Mouse (Mus musculus): ENCODE data around the gene Il9r. TPM values are rescaled to one million over a fixed set of nuclear protein-coding genes. Genes with fewer than 3 reads are reported as not detected.

Gene Il9r
- polyA plus RNA-seq, 1 experiment from 2014 or later: not detected

Other genes with a start within 250 kb of the Il9r start
- 0.17 TPM in 1 of 2 replicates, not detected in the other for gene 4930524B15Rik, start 234.7 kb downstream of the Il9r start, polyA plus RNA-seq (2015; fragmentation: Nextera tagmentation; extraction: Ambion mirVana)
- 5.9 and 8.4 TPM in 2 replicates for gene Nsg2, start 199.8 kb downstream of the Il9r start, polyA plus RNA-seq (2015; fragmentation: Nextera tagmentation; extraction: Ambion mirVana)
- 56.6 and 61.1 TPM in 2 replicates for gene Snrnp25, start 5.1 kb upstream of the Il9r start, polyA plus RNA-seq (2015; fragmentation: Nextera tagmentation; extraction: Ambion mirVana)
- gene Rhbdf1, start 22.0 kb upstream of the Il9r start, polyA plus RNA-seq (2015; fragmentation: Nextera tagmentation; extraction: Ambion mirVana): 61.9 and 62.1 TPM in 2 replicates
- gene Mpg, start 26.2 kb upstream of the Il9r start, polyA plus RNA-seq (2015; fragmentation: Nextera tagmentation; extraction: Ambion mirVana): 38.3 and 42.4 TPM in 2 replicates
- gene Nprl3, start 67.4 kb upstream of the Il9r start, polyA plus RNA-seq (2015; fragmentation: Nextera tagmentation; extraction: Ambion mirVana): 50.2 and 50.8 TPM in 2 replicates
- 20.0 and 23.7 TPM in 2 replicates for gene Hba-x, start 76.1 kb upstream of the Il9r start, polyA plus RNA-seq (2015; fragmentation: Nextera tagmentation; extraction: Ambion mirVana)
- 4,198 and 4,493 TPM in 2 replicates for gene Hba-a1, start 83.2 kb upstream of the Il9r start, polyA plus RNA-seq (2015; fragmentation: Nextera tagmentation; extraction: Ambion mirVana)
- gene Hbq1b, start 86.7 kb upstream of the Il9r start, polyA plus RNA-seq (2015; fragmentation: Nextera tagmentation; extraction: Ambion mirVana): 1.1 and 1.5 TPM in 2 replicates
- gene Hba-a2, start 96.2 kb upstream of the Il9r start, polyA plus RNA-seq (2015; fragmentation: Nextera tagmentation; extraction: Ambion mirVana): 10,418 and 11,416 TPM in 2 replicates
- 0.37 and 0.78 TPM in 2 replicates for gene Hbq1a, start 99.8 kb upstream of the Il9r start, polyA plus RNA-seq (2015; fragmentation: Nextera tagmentation; extraction: Ambion mirVana)
- gene Sh3pxd2b, start 147.5 kb upstream of the Il9r start, polyA plus RNA-seq (2015; fragmentation: Nextera tagmentation; extraction: Ambion mirVana): 17.7 and 20.8 TPM in 2 replicates